Mouse (Mus musculus): ENCODE measurements around the gene Orm1. TPM values are rescaled to one million over a fixed set of nuclear protein-coding genes. Genes with fewer than 3 reads are reported as not detected.

Gene Orm1
- polyA plus RNA-seq, 1 experiment from 2014 or later = 57.2 TPM

GRCm38 (mm10) chr4:63384262-63384661 is 39.9 kb downstream of the Orm1 start:
- Histone ChIP-seq H3K4me2 (no peak overlapping the region), H3K9me3 (no peaks in the 10 kb centered on the region), H3K27ac (no peak overlapping the region), H3K4me3 (no peak overlapping the region), H3K36me3 (peaks cover 57% of the 10 kb centered on the region), H3K4me1 (peaks cover 4% of the 10 kb centered on the region), H3K27me3 (no peaks in the 10 kb centered on the region), H3K9ac (no peak overlapping the region)
- WGBS = 90% methylated on average over 4 of the region's 4 CpGs
- no peak for ATAC-seq (ENCODE audit: insufficient number of reproducible peaks, low FRiP score, low TSS enrichment, low read depth)

DNA sequence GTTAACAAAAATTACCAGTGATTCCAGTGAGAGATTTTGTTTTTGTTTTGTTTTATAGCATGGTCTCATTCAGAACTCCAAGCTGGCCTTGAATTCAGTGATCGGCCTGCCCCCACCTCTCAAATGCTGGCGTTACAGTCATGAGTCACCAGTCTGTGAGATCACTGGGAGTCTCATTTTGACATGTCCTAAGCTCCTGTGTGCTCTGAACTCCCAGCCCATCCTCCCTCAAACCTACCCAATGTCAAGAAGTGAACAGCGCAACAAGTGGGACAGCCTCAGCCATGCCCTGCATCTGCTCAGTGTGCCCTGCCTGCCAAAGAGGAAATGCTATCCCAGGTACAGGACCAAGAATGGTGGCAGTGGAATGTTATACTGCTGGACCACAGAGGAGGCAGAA is 40.9 kb downstream of the Orm1 start:
- Histone ChIP-seq H3K27me3 (no peaks in the 10 kb centered on the region), H3K4me3 (no peak overlapping the region), H3K27ac (no peak overlapping the region), H3K4me2 (no peak overlapping the region), H3K36me3 (peaks cover 47% of the 10 kb centered on the region), H3K9me3 (no peaks in the 10 kb centered on the region), H3K9ac (no peak overlapping the region), H3K4me1 (peaks cover 8% of the 10 kb centered on the region)
- 84% methylated on average over 3 of the region's 3 CpGs for WGBS
- no peak for ATAC-seq (ENCODE audit: insufficient number of reproducible peaks, low FRiP score, low TSS enrichment, low read depth)

- Histone ChIP-seq H3K9ac (no peak overlapping the region), H3K4me3 (no peak overlapping the region), H3K27ac (no peak overlapping the region), H3K9me3 (no peaks in the 10 kb centered on the region), H3K36me3 (peaks cover 42% of the 10 kb centered on the region), H3K4me1 (peaks cover 8% of the 10 kb centered on the region), H3K4me2 (no peak overlapping the region), H3K27me3 (no peaks in the 10 kb centered on the region)
- 65% methylated on average over 11 of the region's 11 CpGs for WGBS
- no peak for ATAC-seq (ENCODE audit: insufficient number of reproducible peaks, low FRiP score, low TSS enrichment, low read depth)
Measured at GRCm38 (mm10) chr4:63385784-63386183, 41.4 kb downstream of the Orm1 start.

- Histone ChIP-seq H3K4me2 (no peak overlapping the region), H3K9me3 (no peaks in the 10 kb centered on the region), H3K36me3 (peaks cover 20% of the 10 kb centered on the region), H3K27ac (no peak overlapping the region), H3K4me3 (no peak overlapping the region), H3K27me3 (no peaks in the 10 kb centered on the region), H3K4me1 (peaks cover 10% of the 10 kb centered on the region), H3K9ac (no peak overlapping the region)
- 73% methylated on average over 6 of the region's 6 CpGs for WGBS
- no peak for ATAC-seq (ENCODE audit: insufficient number of reproducible peaks, low FRiP score, low TSS enrichment, low read depth)
Measured at GRCm38 (mm10) chr4:63388029-63388428, 43.7 kb downstream of the Orm1 start.

- ATAC-seq (ENCODE audit: insufficient number of reproducible peaks, low FRiP score, low TSS enrichment, low read depth) = no peak
- WGBS = 45% methylated on average over 8 of the region's 8 CpGs
- peaks cover 17% of the 10 kb centered on the region for H3K36me3 ChIP-seq
- H3K9ac ChIP-seq = no peak overlapping the region
- no peak overlapping the region for H3K27ac ChIP-seq
- H3K27me3 ChIP-seq = no peaks in the 10 kb centered on the region
- H3K9me3 ChIP-seq = no peaks in the 10 kb centered on the region
- H3K4me2 ChIP-seq = no peak overlapping the region
- H3K4me3 ChIP-seq = no peak overlapping the region
- H3K4me1 ChIP-seq = peaks cover 10% of the 10 kb centered on the region
Measured at GRCm38 (mm10) chr4:63389121-63389886, 44.9 kb downstream of the Orm1 start.

DNA sequence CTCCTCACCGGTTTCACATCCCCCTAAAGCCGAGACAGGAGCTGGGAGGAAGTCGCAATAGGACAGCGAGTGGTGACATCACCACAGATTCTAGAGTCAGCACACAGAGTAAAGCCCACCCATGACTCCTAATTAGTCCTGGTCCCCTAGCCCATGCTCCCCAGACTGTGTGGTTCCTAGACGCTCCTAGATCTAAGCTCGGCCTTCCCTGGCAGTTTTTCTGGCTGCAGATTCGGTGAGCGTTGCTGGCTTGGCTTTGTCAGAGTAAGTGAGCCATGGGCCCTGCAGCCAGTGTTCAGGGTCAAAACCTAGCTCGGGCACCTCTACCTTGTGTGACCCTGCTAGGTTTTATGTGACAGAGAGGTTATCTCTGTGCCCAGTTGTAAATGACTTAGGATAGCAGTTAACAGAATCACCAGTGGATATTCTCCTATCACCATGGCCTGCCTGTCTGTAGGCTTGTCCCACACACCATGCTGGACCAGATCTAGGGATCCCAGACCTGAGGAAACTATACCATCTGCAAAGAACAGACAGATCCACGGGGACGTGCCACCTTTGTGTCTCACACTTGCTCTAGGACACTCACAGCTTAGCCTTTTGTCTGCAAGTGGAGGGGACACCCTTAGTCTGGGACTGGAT is 45.6 kb downstream of the Orm1 start:
- Histone ChIP-seq H3K27me3 (no peaks in the 10 kb centered on the region), H3K9me3 (no peaks in the 10 kb centered on the region), H3K4me1 (peaks cover 10% of the 10 kb centered on the region), H3K4me3 (no peak overlapping the region), H3K9ac (no peak overlapping the region), H3K36me3 (peaks cover 23% of the 10 kb centered on the region), H3K27ac (no peak overlapping the region), H3K4me2 (no peak overlapping the region)
- WGBS = 67% methylated on average over 11 of the region's 11 CpGs
- no peak for ATAC-seq (ENCODE audit: insufficient number of reproducible peaks, low FRiP score, low TSS enrichment, low read depth)

- Histone ChIP-seq H3K4me1 (peaks cover 10% of the 10 kb centered on the region), H3K27ac (no peak overlapping the region), H3K9ac (no peak overlapping the region), H3K36me3 (peaks cover 27% of the 10 kb centered on the region), H3K4me2 (no peak overlapping the region), H3K4me3 (no peak overlapping the region), H3K9me3 (no peaks in the 10 kb centered on the region), H3K27me3 (no peaks in the 10 kb centered on the region)
- ATAC-seq (ENCODE audit: insufficient number of reproducible peaks, low FRiP score, low TSS enrichment, low read depth) = no peak
- WGBS = 78% methylated on average over 6 of the region's 6 CpGs
Measured at GRCm38 (mm10) chr4:63391322-63391721, 47.0 kb downstream of the Orm1 start.

Other genes starting within 250 kb of the Orm1 start
- 0.50 and 2.8 TPM in 2 replicates for gene Ambp, start 189.8 kb upstream of the Orm1 start, polyA plus RNA-seq (2015; fragmentation: Nextera tagmentation; extraction: Ambion mirVana)
- gene Kif12, start 172.4 kb upstream of the Orm1 start, polyA plus RNA-seq (2015; fragmentation: Nextera tagmentation; extraction: Ambion mirVana) = 0.22 and 0.42 TPM in 2 replicates
- 25.5 and 32.6 TPM in 2 replicates for gene Col27a1, start 130.6 kb upstream of the Orm1 start, polyA plus RNA-seq (2015; fragmentation: Nextera tagmentation; extraction: Ambion mirVana)
- not detected in 2 replicates for gene Orm3, start 11.6 kb downstream of the Orm1 start, polyA plus RNA-seq (2015; fragmentation: Nextera tagmentation; extraction: Ambion mirVana)
- 0.25 and 0.35 TPM in 2 replicates for gene Orm2, start 17.9 kb downstream of the Orm1 start, polyA plus RNA-seq (2015; fragmentation: Nextera tagmentation; extraction: Ambion mirVana)
- 5.6 and 6.0 TPM in 2 replicates for gene Akna, start 58.8 kb downstream of the Orm1 start, polyA plus RNA-seq (2015; fragmentation: Nextera tagmentation; extraction: Ambion mirVana)
- 3.6 and 4.8 TPM in 2 replicates for gene Whrn, start 151.4 kb downstream of the Orm1 start, polyA plus RNA-seq (2015; fragmentation: Nextera tagmentation; extraction: Ambion mirVana)
- 315 and 319 TPM in 2 replicates for gene Atp6v1g1, start 200.2 kb downstream of the Orm1 start, polyA plus RNA-seq (2015; fragmentation: Nextera tagmentation; extraction: Ambion mirVana)
- 5.8 and 6.4 TPM in 2 replicates for gene Tmem268, start 214.2 kb downstream of the Orm1 start, polyA plus RNA-seq (2015; fragmentation: Nextera tagmentation; extraction: Ambion mirVana)